Mouse (Mus musculus): ENCODE data around the gene Fam118b. TPM values are rescaled to one million over a fixed set of nuclear protein-coding genes. Genes with fewer than 3 reads are reported as not detected.

Fam118b gene
- total RNA-seq (2021) = 10 to 100 TPM; 11.3 TPM
- long read RNA-seq, experiment 1, partial matches to known transcripts = 1 of 13 reads
- long read RNA-seq, experiment 1, other reads (novel, unspliced or antisense) = 7 of 13 reads
- long read RNA-seq, experiment 2, partial matches to known transcripts = 1 of 1 reads
- long read RNA-seq, experiment 2, other reads (novel, unspliced or antisense) = 0 of 1 reads

- peak; percentile 95 for DNase-seq
These were observed at the start of gene Fam118b, which contains the start of gene Rpusd4 for GRCm38 (mm10) chr9:35267146-35267975. TSS of gene Fam118b (minus strand) at chr9:35267805. TSS of gene Rpusd4 (plus strand) at chr9:35267865.

- DNase-seq = no peak
These were observed 49.2 kb upstream of the Fam118b start for GRCm38 (mm10) chr9:35316771-35317211.

GRCm38 (mm10) chr9:35314254-35314653 lies 46.6 kb upstream of the Fam118b start:
- no peak for DNase-seq

- DNase-seq = no peak
These were observed 46.0 kb upstream of the Fam118b start for GRCm38 (mm10) chr9:35313601-35314000.

GRCm38 (mm10) chr9:35312516-35312915 lies 44.9 kb upstream of the Fam118b start:
- DNase-seq = peak; percentile 69

GRCm38 (mm10) chr9:35310377-35310776 lies 42.8 kb upstream of the Fam118b start:
- DNase-seq = no peak

- no peak for DNase-seq
These were observed 39.9 kb upstream of the Fam118b start for GRCm38 (mm10) chr9:35307461-35307860.

GRCm38 (mm10) chr9:35302172-35302571 lies 34.6 kb upstream of the Fam118b start:
- DNase-seq = no peak

- DNase-seq = no peak
These were observed 30.2 kb upstream of the Fam118b start for GRCm38 (mm10) chr9:35297791-35298190.

GRCm38 (mm10) chr9:35293465-35293864 lies 25.9 kb upstream of the Fam118b start:
- no peak for DNase-seq

- DNase-seq = no peak
These were observed 23.3 kb upstream of the Fam118b start for GRCm38 (mm10) chr9:35290916-35291315.

GRCm38 (mm10) chr9:35290417-35290816 lies 22.8 kb upstream of the Fam118b start:
- DNase-seq = no peak

- DNase-seq = no peak
These were observed 22.4 kb upstream of the Fam118b start for GRCm38 (mm10) chr9:35289992-35290391.

GRCm38 (mm10) chr9:35286351-35286750 lies 18.7 kb upstream of the Fam118b start:
- DNase-seq = no peak

GRCm38 (mm10) chr9:35284351-35284750 lies 16.7 kb upstream of the Fam118b start:
- DNase-seq = no peak

- no peak for DNase-seq
These were observed 15.9 kb upstream of the Fam118b start for GRCm38 (mm10) chr9:35283415-35284069.

GRCm38 (mm10) chr9:35282851-35283200 lies 15.2 kb upstream of the Fam118b start:
- no peak for DNase-seq

GRCm38 (mm10) chr9:35282006-35282850 lies 14.6 kb upstream of the Fam118b start:
- peak; percentile 70 for DNase-seq

GRCm38 (mm10) chr9:35278451-35278850 lies 10.8 kb upstream of the Fam118b start:
- DNase-seq = peak; percentile 35

- no peak for DNase-seq
These were observed 10.3 kb upstream of the Fam118b start for GRCm38 (mm10) chr9:35277855-35278365.

- no peak for DNase-seq
These were observed 541 bp upstream of the Fam118b start for GRCm38 (mm10) chr9:35267976-35268715.
